ENCODE assay signal across 14 mouse cellular contexts in the genomic region with DNA sequence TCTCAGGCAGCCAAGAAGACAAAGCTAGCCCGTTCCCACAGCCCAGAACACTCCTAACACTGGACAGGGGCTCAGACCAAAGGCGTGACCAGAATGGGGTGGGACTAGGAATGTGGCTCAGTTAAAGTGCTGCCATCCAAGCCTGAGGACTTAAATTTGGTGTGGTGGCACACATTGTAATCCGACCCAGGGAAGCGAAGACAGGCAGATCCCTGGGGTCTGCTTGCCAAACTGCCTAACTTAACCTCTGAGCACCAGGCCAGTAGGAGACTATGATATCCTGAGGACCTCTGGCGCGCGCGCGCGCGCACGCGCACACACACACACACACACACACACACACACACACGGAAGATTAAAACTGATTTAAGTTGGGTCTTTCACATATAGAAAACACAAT. TPM values are rescaled to one million over a fixed set of nuclear protein-coding genes. Genes with fewer than 3 reads are reported as not detected.
"Had no signal": no experiment of that assay in that cellular context is flagged by ENCODE, and none has a peak within 500 bp of the region (broad histone marks: within the 10 kb centered on the region; RNA-seq: fewer than 3 reads in every experiment).

No protein-coding gene starts in this region.

- H3K4me1 ChIP-seq: limb, embryonic 13.5 days; neural tube, embryonic 12.5 days had no signal

- DNase-seq: kidney, adult 8-10 months; kidney, postnatal 25 days; lung, adult 18-20 months; retina, postnatal 1 day; right cerebral cortex, postnatal 14 days; thymus, adult 2 months; thymus, postnatal 25 days had no signal

- H3K27me3 ChIP-seq: midbrain, embryonic 13.5 days; neural tube, embryonic 12.5 days had no signal

- H3K4me3 ChIP-seq: limb, embryonic 13.5 days; midbrain, embryonic 13.5 days; neural tube, embryonic 12.5 days had no signal

- H3K36me3 ChIP-seq: limb, embryonic 13.5 days; midbrain, embryonic 13.5 days; neural tube, embryonic 12.5 days had no signal

- H3K4me2 ChIP-seq: limb, embryonic 13.5 days; midbrain, embryonic 13.5 days; neural tube, embryonic 12.5 days had no signal

- H3K27ac ChIP-seq: limb, embryonic 13.5 days; liver, embryonic 14.5 days; midbrain, embryonic 13.5 days; neural tube, embryonic 12.5 days had no signal

RNA-seq across cellular contexts. Expression of gene Kcnf1, which starts 54.8 kb away (rescaled TPM):
- total RNA-seq: liver, adult 2 months; megakaryocyte-erythroid progenitor cell, adult 5-6 weeks; neutrophil, adult 5-6 weeks had no signal
- polyA plus RNA-seq: liver, adult 2 months had no signal
